Mouse (Mus musculus) midbrain, postnatal 0 days (tissue): Measurements from ENCODE around the gene a. TPM values are rescaled to one million over a fixed set of nuclear protein-coding genes. Genes with fewer than 3 reads are reported as not detected.

Source experiments
- ATAC-seq: fragments of 200-750 bp; cut with Nextera tagmentation; 2 replicates; pipeline ENCODE4 v1.8.0; 2017; ENCODE audit warnings: moderate number of reproducible peaks, mild to moderate bottlenecking, moderate TSS enrichment, moderate library complexity; ENCODE audit not compliant: low FRiP score
- DNase-seq: peaks from one replicate; pipeline ENCODE4 v3.0.0-alpha.2; 2015; ENCODE audit warnings: low spot score
- H3K27ac ChIP-seq: fragments of 300-500 bp; sonication (generic); 2 replicates; pipeline ENCODE4 v1.5.1; 2014; ENCODE audit warnings: low read depth, mild to moderate bottlenecking, low read length, mixed read lengths
- H3K27me3 ChIP-seq: fragments of 300-500 bp; sonication (generic); 2 replicates; pipeline ENCODE4 v1.6.1; 2014; ENCODE audit warnings: low read length, control low read depth, mixed read lengths; ENCODE audit not compliant: insufficient read depth
- H3K36me3 ChIP-seq: fragments of 300-500 bp; sonication (generic); 2 replicates; pipeline ENCODE4 v1.6.1; 2014; ENCODE audit warnings: low read length, control low read depth, mixed read lengths; ENCODE audit not compliant: insufficient read depth
- H3K4me1 ChIP-seq: fragments of 300-500 bp; sonication (generic); 2 replicates; pipeline ENCODE4 v1.6.1; 2014; ENCODE audit warnings: mild to moderate bottlenecking, control low read depth, antibody characterized with exemption, low read length, mixed read lengths; ENCODE audit not compliant: insufficient read depth
- H3K4me2 ChIP-seq: fragments of 300-500 bp; sonication (generic); 2 replicates; pipeline ENCODE4 v1.6.1; 2014; ENCODE audit warnings: low read depth, mild to moderate bottlenecking, low read length, mixed read lengths; ENCODE audit not compliant: poor library complexity, severe bottlenecking
- H3K4me3 ChIP-seq: fragments of 300-500 bp; sonication (generic); 2 replicates; pipeline ENCODE4 v1.5.1; 2014; ENCODE audit warnings: low read depth, mild to moderate bottlenecking, low read length, moderate library complexity
- H3K9ac ChIP-seq: fragments of 300-500 bp; sonication (generic); replicated peaks from 2 replicates; pipeline ENCODE4 v1.6.1; 2014; ENCODE audit warnings: mild to moderate bottlenecking, low read length, moderate library complexity, mixed read lengths; ENCODE audit not compliant: poor library complexity, severe bottlenecking
- H3K9me3 ChIP-seq: fragments of 300-500 bp; sonication (generic); 2 replicates; pipeline ENCODE4 v1.6.1; 2016; ENCODE audit warnings: low read length, control low read depth
- CTCF ChIP-seq: IDR thresholded peaks from 2 replicates; pipeline ENCODE4 v1.5.1; 2016; ENCODE audit warnings: antibody characterized with exemption, mild to moderate bottlenecking
- WGBS: fragments of 180-500 bp; shearing (Covaris S2); extraction: QIAGEN DNeasy Blood & Tissue Kit; methylation state at CpG from one replicate; pipeline ENCODE4 v1.1.7; 2014; 5-methylcytosine and 5-hydroxymethylcytosine counted together
- polyA plus RNA-seq: library from polyadenylated mRNA; unstranded; fragments of >200 nt; fragmentation: Nextera tagmentation; extraction: Ambion mirVana; gene quantifications from 2 replicates; pipeline ENCODE4 v1.2.1, GENCODE M21; 2015
- total RNA-seq: library from RNA; depleted of rRNA; stranded (reverse); fragments of >200 nt; gene quantifications from 2 replicates; pipeline ENCODE4 v1.2.3, GENCODE M21; 2014

Gene a
- total and polyA plus RNA-seq, 2 experiments from 2014 or later: 1.1 TPM; not detected in 1

- peak overlapping the region; percentile 67 for H3K27ac ChIP-seq
- 19% methylated on average over 12 of the region's 12 CpGs for WGBS
- H3K9ac ChIP-seq: peak overlapping the region; percentile 58
- H3K27me3 ChIP-seq: no peaks in the 10 kb centered on the region
- H3K9me3 ChIP-seq: no peaks in the 10 kb centered on the region
- no peak for TF ChIP-seq CTCF
- 0 out of 2 replicates have a peak, but pooled peaks cover 7% of the 10 kb centered on the region for H3K4me1 ChIP-seq
- no peaks in the 10 kb centered on the region for H3K36me3 ChIP-seq
- DNase-seq: peak; percentile 19
- ATAC-seq: peak; percentile 35; the same call in 1 of the 2 replicates
- peak overlapping the region; percentile 55 for H3K4me2 ChIP-seq
- peak overlapping the region; percentile 51 for H3K4me3 ChIP-seq
These were observed 283.6 kb downstream of the a start for GRCm38 (mm10) chr2:155074766-155075330.

GRCm38 (mm10) chr2:155075649-155076048, 284.4 kb downstream of the a start:
- ATAC-seq: no peak
- Histone ChIP-seq H3K9me3 (no peaks in the 10 kb centered on the region), H3K4me3 (no peak overlapping the region), H3K4me1 (0 out of 2 replicates have a peak, but pooled peaks cover 7% of the 10 kb centered on the region), H3K36me3 (no peaks in the 10 kb centered on the region), H3K4me2 (peak overlapping the region; percentile 55; the same call in 1 of the 2 replicates), H3K9ac (no peak overlapping the region), H3K27me3 (no peaks in the 10 kb centered on the region), H3K27ac (peak overlapping the region; percentile 67; the same call in 1 of the 2 replicates)
- no peak for DNase-seq
- TF ChIP-seq CTCF: no peak
- WGBS: 92% methylated on average over 6 of the region's 6 CpGs

DNA sequence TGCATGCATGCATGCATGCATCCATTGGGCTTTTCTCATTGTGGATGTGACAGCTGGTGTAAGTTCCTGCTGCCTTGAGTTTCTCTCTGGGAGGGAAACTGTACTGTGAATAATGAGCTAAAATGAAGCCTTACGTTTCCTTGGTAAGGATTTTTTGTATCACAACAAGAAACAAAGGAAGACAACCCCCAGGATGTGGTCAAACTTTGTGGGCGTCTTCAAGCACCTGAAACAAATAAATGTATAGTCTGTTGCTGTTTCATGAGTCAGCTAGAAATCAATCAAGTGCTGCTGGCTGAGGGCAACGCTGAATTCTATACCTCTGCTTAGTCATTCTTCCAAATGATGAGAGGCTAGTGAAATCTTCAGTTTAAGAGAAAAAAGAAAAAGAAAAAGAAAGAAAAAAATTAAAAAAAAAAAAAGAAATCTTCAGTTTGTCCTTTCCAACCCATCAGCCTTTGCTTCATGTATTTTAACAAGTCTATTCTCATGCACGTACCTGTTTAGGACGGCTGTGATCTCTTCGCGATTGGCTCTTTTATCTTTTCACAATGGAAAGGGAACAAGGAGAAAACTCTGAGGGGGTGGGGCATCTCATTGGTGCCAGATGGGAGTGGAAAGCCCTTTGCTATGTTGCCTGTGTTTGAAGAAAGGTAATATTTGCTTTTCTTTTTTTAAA, 288.4 kb downstream of the a start:
- ATAC-seq (no peak), DNase-seq (no peak)
- H3K9me3 ChIP-seq: no peaks in the 10 kb centered on the region
- H3K27ac ChIP-seq: no peak overlapping the region
- H3K27me3 ChIP-seq: no peaks in the 10 kb centered on the region
- no peak for TF ChIP-seq CTCF
- H3K9ac ChIP-seq: no peak overlapping the region
- H3K4me3 ChIP-seq: no peak overlapping the region
- 23% methylated on average over 7 of the region's 7 CpGs for WGBS
- no peak overlapping the region for H3K4me2 ChIP-seq
- H3K36me3 ChIP-seq: no peaks in the 10 kb centered on the region
- 0 out of 2 replicates have a peak, but pooled peaks cover 7% of the 10 kb centered on the region for H3K4me1 ChIP-seq

DNA sequence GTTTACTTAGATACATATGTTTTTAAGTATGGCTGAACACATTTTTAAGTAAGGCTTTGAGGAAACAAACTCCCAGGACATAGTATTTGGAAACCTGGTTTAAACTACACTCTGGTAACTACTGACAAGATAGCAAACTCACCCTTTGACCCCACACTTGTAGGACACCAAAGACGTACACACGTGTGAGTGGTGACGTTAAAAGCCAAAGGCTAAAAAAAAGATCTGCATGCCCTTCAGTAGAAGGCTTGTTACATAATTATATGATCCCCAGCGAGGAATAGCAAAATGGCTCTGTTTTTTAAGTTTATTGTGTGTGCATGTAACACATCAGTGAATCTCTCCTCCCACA, 289.0 kb downstream of the a start:
- H3K4me1 ChIP-seq: 0 out of 2 replicates have a peak, but pooled peaks cover 7% of the 10 kb centered on the region
- no peak overlapping the region for H3K4me2 ChIP-seq
- H3K4me3 ChIP-seq: no peak overlapping the region
- ATAC-seq (no peak), DNase-seq (no peak)
- no peak for TF ChIP-seq CTCF
- no peaks in the 10 kb centered on the region for H3K9me3 ChIP-seq
- 74% methylated on average over 4 of the region's 4 CpGs for WGBS
- no peak overlapping the region for H3K27ac ChIP-seq
- no peak overlapping the region for H3K9ac ChIP-seq
- no peaks in the 10 kb centered on the region for H3K27me3 ChIP-seq
- no peaks in the 10 kb centered on the region for H3K36me3 ChIP-seq

GRCm38 (mm10) chr2:155081056-155081455, 289.9 kb downstream of the a start:
- no peak overlapping the region for H3K4me2 ChIP-seq
- WGBS: 83% methylated on average over 3 of the region's 3 CpGs
- H3K4me1 ChIP-seq: no peaks in the 10 kb centered on the region

GRCm38 (mm10) chr2:155082121-155082803, 291.1 kb downstream of the a start:
- Histone ChIP-seq H3K4me2 (no peak overlapping the region), H3K4me3 (no peak overlapping the region), H3K9me3 (no peaks in the 10 kb centered on the region), H3K27ac (no peak overlapping the region), H3K9ac (no peak overlapping the region), H3K4me1 (no peaks in the 10 kb centered on the region), H3K36me3 (no peaks in the 10 kb centered on the region), H3K27me3 (no peaks in the 10 kb centered on the region)
- ATAC-seq (no peak), DNase-seq (peak; percentile 58)
- 20% methylated on average over 8 of the region's 8 CpGs for WGBS
- peak; percentile 68 for TF ChIP-seq CTCF

More at GRCm38 (mm10) chr2:155081056-155081455, 289.9 kb downstream of the a start:
- no peak overlapping the region for H3K27ac ChIP-seq
- H3K9me3 ChIP-seq: no peaks in the 10 kb centered on the region
- no peaks in the 10 kb centered on the region for H3K36me3 ChIP-seq
- DNase-seq (no peak), ATAC-seq (no peak)
- no peaks in the 10 kb centered on the region for H3K27me3 ChIP-seq
- H3K4me3 ChIP-seq: no peak overlapping the region
- no peak for TF ChIP-seq CTCF
- no peak overlapping the region for H3K9ac ChIP-seq
